Mouse (Mus musculus) left cerebral cortex, adult 11 months (tissue): ENCODE measurements around the gene Gm9970.

ENCODE experiments used
- DNase-seq: peaks from one replicate; pipeline ENCODE4 v3.0.0; 2022; ENCODE audit warnings: low spot score

Gm9970 gene

DNA sequence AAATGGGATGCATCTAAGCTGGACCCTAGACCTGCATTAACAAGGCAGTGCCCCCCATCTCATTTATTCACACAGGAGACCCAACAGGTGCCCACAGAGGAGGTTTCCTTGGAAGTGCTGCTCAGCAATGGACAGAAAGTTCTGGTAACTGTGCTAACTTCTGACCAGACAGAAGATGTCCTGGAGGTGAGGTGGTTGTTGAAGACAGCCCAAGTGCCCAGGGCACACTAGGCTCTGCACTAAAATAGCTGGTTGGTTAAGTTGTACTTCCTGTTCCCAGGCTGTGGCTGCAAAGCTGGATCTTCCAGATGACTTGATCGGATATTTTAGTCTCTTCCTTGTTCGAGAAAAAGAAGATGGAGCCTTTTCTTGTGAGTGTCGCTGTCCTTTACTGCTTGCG, 45.4 kb downstream of the Gm9970 start:
- no peak for DNase-seq

GRCm38 (mm10) chr5:31194486-31195485, 46.2 kb downstream of the Gm9970 start:
- DNase-seq = no peak

GRCm38 (mm10) chr5:31193631-31194281, 47.3 kb downstream of the Gm9970 start:
- no peak for DNase-seq

DNA sequence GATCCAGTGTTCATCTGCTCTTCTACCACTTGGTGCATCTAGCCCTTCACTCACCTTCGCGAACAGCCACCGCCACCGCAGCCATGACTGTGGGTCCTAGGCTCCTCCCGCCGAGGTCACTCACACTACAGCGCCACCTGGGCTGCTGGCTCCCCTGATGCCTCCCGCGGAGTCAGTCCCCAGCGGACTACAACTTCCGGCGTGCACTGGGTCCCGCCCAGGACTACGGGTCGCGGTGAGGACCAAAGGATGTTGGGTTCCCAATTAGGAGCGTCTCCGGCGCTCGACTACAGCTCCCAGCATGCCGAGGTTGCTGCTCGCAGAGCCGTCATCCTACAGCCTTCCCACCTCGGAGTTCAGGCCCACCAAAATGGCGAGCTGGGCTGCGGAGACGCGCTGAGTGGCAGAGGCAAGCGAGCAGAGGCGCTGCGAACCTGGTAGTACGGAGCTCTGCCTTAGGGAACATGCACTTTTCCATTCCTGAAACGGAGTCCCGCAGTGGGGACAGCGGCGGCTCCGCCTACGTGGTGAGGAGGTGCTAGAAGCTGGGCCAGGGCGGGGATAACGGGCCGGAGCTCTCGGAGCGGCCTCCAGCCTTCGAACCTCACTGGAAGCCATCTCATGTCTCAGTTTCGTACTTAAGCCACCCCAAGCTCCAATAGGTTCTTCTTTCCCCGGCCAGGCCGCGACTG, 47.9 kb downstream of the Gm9970 start, which contains the start of the genes Snx17 and Eif2b4:
TSS of gene Snx17 (plus strand) at position 289 of the 692 bp plus-strand sequence.
TSS of gene Eif2b4 (minus strand) at position 492 of the 692 bp plus-strand sequence.
- peak; percentile 98 for DNase-seq

DNA sequence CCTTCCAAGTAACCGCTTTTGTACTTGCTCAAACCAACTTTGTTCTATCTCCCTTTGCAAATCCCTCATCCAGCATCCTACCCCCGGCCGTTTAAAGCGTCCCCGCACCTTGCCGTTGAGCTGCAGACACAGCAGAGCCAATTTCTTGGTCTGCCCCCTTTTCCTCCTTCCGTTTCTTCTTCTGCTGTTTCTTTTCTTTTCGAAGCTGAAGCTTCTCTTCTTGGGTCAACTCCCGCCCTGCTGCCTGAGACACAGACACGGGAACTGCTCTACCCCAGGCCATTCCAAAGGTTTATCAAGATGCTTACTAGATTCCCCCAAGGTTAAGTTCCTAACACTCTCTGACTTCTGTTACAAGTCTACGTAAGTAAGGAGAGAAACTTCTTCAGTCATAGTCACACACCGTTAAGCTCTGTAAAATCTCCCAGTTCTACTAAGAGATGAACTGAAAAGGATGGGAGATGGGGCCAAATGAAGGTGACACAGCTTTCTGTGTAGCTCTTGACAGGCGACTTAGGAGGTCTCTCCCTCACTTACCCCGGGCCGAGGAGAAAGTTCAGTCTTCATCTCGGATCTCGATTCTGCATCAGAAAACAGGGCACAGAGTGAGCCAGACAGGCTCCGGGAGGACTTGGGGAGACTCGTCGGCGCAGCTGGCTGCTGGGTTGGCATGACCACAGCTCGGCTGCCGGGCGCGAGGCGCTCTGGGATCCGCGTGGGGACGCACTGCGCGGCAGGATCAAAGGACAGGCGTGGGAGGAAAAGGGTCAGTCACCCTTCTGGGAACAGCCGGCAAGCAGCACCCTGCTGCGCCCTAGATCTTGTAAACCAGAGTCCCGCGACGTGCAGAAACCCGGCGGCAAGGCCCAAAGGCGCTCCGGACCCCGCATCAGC, 48.7 kb downstream of the Gm9970 start:
- no peak for DNase-seq
